Mouse (Mus musculus): ENCODE results near the gene Adam12.

Adam12 gene

GRCm38 (mm10) chr7:134224741-134225612 is 7.0 kb downstream of the Adam12 start:
- in situ Hi-C loops (cut with MboI, MseI) = no loop called here

DNA sequence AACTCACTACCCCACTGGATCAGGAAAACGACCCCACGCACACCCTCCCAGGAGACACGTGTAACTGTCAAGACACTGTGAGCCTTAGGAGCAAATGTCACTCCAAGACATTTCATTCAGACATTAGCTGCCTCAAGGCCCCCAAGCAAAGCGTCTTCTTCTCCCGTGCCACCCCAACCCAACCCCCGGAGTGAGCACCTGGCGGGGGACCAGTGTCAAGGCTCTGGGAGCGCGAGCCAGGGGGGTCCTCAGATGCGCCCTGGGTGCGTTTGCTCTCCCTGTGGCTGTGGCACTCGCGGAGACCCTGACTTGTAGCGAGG is 7.6 kb downstream of the Adam12 start:
- in situ Hi-C loops (cut with MboI, MseI) = no loop called here

DNA sequence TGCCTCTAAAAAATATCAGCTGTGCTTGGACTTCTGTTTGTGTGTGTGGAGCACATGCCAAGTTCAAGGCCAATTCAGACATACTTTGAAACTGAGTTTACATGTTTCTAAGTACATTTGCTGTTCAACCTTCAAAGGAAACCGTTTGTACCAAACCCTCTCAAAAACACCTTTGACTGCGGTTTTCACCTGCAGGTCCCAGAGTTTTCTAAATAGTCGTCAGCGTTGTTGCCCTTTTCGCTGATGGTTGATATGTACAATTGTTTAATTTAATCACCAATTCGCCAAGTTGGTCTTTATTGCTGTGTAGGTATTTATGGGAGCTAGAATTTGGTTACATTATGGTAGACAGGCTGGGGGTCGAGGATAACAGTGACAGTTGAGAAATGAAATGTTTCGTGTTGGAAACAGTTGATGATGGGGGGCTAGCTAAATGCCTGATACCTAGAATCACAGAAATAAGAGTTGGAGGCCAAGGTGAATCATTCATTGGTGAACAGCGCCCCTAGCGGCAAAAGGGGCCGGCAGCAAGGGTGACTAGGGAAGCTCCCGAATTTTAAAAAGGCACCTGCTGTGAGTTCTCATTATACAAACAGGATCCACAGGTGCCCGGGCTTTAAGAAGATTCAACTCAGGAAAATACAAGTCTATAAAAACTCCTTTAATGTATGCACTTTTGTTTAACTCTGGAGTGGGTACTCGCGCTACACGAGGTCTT is 8.3 kb downstream of the Adam12 start:
- in situ Hi-C loops (cut with MboI, MseI) = no loop called here

DNA sequence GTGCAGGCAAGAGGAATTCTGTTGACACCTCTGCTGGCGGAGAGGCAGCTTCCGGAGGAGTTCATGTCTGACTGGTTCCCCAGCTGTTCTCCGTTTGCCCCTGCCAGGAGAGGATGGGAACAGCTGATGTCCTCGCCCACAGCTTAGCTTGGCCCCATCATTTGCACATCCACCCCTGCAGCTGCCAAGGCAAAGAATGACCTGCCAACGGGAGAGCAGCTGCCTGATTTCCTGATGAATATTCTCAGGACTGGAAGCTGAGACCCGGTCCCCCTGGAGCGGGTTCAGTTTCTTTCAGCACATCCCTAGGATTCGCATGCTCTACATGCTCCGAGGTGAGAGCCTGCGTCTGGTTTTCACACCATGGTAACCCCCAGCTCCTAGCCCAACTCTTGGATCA is 24.0 kb downstream of the Adam12 start:
- in situ Hi-C loops (cut with MboI, MseI) = no loop called here

- in situ Hi-C loops (cut with MboI, MseI) = no loop called here
These were observed 38.9 kb downstream of the Adam12 start for GRCm38 (mm10) chr7:134193089-134193488.

GRCm38 (mm10) chr7:134190101-134190500 is 41.8 kb downstream of the Adam12 start:
- in situ Hi-C loops (cut with MboI, MseI) = no loop called here

DNA sequence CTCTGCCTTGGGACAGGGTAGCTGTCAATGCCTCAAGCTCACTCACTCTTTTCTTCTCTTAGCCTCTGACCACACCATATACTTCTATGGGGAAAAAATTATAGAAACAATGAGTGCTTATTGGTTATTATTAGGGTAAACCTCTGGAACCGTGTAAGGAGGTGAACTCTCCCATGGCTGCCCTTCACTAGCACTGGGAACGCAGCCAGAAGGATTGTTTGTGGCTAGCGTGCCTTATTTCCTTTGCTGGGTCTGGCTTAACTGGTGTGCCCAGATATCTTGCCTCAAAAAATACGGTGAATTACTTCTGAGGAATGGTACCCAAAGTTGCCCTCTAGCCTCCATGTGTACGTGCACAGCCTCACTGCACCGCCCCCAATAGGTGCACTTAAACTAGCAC is 43.4 kb downstream of the Adam12 start:
- in situ Hi-C loops (cut with MboI, MseI) = no loop called here

DNA sequence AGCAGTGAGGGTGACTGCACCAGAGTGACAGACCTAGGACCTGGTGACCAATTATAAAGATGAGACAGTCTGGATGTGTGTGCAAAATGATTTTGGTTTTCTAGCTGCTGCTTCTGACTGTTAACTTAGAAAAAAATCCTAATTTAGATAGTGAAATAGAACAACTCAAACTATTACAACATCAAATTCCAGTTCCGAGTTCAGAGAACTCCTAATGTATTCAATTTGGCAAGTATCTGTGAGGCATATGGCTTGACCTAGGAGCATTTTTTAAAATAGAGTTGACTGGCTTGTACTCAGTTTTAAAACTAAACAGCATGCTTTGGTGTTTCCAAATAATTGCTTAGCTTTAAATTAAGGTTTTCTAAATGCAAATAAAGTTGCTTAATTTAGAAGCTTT is 44.0 kb downstream of the Adam12 start:
- in situ Hi-C loops (cut with MboI, MseI) = no loop called here

- in situ Hi-C loops (cut with MboI, MseI) = no loop called here
These were observed 45.4 kb downstream of the Adam12 start for GRCm38 (mm10) chr7:134186497-134186896.

GRCm38 (mm10) chr7:134185751-134186150 is 46.2 kb downstream of the Adam12 start:
- in situ Hi-C loops (cut with MboI, MseI) = no loop called here

DNA sequence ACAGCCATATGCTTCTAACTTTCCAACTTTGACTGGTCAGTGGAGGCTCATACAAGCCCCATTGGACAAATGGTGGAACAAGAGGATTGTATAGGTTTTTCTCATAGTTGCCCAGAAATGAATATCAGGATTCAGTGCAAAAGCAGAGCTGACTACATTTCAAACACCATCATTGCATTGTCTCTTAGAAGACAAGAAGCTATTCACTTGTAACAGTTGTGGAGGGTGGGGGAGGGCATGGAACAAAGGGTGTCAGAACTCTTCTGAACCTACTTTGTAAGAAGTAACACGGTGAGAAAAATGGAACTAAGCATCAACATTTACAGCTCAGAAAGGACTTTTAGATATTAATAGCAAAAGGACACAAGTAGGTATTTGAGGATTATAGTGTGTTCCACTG is 50.2 kb downstream of the Adam12 start:
- in situ Hi-C loops (cut with MboI, MseI) = no loop called here

GRCm38 (mm10) chr7:134181056-134181455 is 50.9 kb downstream of the Adam12 start:
- in situ Hi-C loops (cut with MboI, MseI) = no loop called here

DNA sequence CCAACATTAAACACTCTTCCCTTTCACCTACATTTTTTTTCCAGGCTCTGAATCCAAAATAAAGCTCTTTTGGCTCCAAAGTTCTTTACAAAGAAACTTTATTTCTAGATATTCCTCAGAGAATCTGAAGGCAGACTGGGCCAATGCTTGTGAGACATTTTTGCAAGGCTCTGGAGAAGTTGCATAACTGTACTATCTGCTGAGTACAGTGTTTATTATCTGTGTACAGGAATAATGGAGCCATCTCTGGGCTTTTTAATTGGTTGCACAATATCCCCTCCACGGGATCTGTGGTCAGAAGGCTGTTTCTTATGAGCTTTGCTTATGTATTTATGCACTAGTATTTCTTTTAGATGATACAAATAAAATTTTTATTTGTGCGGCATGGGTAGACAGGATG is 54.9 kb downstream of the Adam12 start:
- in situ Hi-C loops (cut with MboI, MseI) = no loop called here

- in situ Hi-C loops (cut with MboI, MseI) = no loop called here
These were observed 56.7 kb downstream of the Adam12 start for GRCm38 (mm10) chr7:134175201-134175600.

DNA sequence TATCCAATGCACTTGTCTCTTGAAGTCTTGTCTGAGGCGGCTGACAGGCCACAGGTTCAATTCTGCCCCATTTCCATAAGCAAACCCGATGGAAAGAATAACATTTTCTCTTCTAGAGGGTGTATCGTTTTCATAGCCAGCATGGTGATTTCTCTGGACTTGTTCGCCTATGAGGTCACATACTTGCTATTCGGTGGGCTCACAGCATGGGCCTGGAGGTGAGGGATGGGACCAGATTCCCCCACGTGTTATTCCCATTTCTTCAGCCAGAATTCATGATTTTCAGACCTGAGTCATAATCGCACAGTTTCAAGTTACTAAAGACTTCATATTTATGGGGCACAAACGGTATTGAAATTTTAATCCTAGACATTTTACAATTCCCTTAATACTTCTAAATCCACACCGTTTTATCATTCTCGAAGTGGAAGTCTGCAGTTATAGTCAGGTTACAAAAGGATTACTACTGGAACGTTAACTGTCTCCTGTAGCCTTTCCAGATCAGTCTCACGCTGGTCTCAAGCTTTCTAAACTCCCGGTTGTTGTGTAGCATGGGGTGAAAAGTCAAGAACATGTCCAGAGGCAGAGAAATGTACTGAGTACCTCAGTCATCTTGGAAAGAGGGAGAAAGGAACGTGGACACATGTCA is 58.4 kb downstream of the Adam12 start:
- in situ Hi-C loops (cut with MboI, MseI) = no loop called here

DNA sequence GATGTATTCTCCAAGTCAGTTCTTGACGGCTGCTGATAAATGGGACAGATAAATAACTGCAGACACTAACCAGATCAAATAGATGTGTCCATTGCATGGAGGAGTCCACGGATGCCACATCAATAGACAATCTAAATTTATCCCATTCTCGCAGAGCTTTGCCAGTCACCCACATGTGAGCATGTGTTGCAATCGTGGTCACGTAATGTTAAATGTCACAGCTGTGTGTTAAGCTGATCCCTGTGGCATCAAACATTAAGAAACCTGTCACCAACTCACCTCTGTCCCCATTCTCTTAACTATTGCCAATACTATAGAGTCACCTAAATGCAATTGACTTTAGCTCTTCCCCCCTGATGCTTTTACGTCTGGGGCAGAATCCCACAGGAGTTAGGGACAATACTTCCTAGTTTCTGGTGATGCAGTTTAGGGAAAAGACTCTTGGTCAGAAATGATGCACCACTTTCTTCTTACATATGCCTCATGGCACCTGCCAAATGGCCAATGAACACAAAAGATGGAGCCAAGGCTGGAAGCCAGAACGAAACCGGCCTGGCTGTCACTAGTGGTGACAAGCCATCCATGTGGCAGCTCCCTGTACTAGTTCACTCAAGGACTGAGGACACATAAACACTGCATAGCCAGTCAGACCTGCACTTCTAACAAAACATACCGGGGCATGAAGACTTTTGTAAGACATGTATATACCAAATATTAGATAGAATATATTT is 61.6 kb downstream of the Adam12 start:
- in situ Hi-C loops (cut with MboI, MseI) = no loop called here

- in situ Hi-C loops (cut with MboI, MseI) = no loop called here
These were observed 62.2 kb downstream of the Adam12 start for GRCm38 (mm10) chr7:134169780-134170179.

GRCm38 (mm10) chr7:134167586-134167985 is 64.4 kb downstream of the Adam12 start:
- in situ Hi-C loops (cut with MboI, MseI) = no loop called here

- in situ Hi-C loops (cut with MboI, MseI) = no loop called here
These were observed 68.2 kb downstream of the Adam12 start for GRCm38 (mm10) chr7:134163751-134164150.

- in situ Hi-C loops (cut with MboI, MseI) = no loop called here
These were observed 69.1 kb downstream of the Adam12 start for GRCm38 (mm10) chr7:134162886-134163285.

DNA sequence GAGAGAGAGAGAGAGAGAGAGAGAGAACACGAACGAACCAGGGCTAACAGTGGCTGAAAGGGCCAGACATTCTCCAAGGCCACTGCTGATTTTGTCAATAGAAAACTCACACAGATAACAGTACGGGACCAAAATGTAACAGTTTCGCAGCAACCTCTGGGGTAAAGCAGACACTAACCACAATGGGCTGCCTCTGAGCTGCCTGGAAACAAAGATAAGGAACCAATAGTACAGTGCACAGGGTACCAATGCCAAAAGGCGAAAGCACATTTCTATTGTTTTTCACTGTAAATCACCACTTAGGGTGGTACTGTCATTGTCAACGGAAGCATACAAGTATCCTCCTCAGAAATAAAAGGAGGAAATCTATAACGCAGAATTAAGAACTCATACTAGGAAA is 72.3 kb downstream of the Adam12 start:
- in situ Hi-C loops (cut with MboI, MseI) = loop anchor here (10.0 kb wide), 1 partner anchor 325 kb away; no protein-coding TSS in a partner anchor

DNA sequence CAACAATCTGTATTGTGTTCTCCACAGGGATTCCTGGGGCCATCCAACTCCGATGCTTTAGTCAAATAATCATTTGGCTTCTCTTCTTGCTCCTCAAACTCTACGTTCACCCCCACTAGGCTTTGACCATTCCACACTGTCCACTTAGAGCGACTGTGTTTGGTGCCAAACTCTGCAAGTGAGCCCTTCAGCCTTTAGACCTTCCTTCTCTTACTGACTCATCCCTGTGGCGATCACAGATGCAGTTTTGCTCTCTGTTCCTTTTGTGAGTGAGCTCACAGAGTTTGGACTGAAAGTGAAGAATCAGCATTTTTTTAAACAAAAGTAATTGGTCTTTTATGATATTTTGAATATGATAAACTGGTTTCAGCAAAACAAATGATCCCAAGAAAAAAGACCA is 80.6 kb downstream of the Adam12 start:
- in situ Hi-C loops (cut with MboI, MseI) = loop anchor here (10.0 kb wide), 1 partner anchor 333 kb away; no protein-coding TSS in a partner anchor

Data from regulatory T cell (primary cell).